Comparison of ENCODE assay signal across 30 mouse cellular contexts in the genomic region with DNA sequence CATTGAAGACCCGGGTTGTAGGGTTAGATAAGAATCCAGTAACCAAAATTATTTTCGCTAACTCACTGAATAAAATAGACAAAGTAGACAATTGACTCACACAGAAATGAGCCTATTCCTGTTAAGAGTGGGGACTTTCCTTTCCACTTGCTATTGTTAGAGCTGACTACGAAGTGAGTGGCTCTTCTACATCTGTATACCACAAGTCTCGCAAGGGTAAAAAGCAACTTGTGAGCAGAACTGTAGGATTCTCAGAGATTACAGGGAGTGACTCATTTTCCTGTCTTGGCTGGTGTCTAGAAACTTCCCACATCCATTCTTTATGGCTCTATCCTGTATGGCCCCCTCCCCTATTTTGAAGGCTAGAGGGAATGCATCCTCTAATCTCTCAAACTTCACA. TPM values are rescaled to one million over a fixed set of nuclear protein-coding genes. Genes with fewer than 3 reads are reported as not detected.
DNase-seq lines count a peak whose midpoint lies in the region; ATAC-seq and TF ChIP-seq lines count a peak whose summit lies in the region.
"Had no signal": no experiment of that assay in that cellular context is flagged by ENCODE, and none has a peak within 500 bp of the region (broad histone marks: within the 10 kb centered on the region; RNA-seq: fewer than 3 reads in every experiment).

No protein-coding gene starts in this region.

- no peak for TF ChIP-seq POLR2A in myocyte (IDR thresholded peaks at IDR 0.05; ENCODE audit: insufficient read length, low read depth)

- H3ac ChIP-seq in myocyte (ENCODE audit: control insufficient read depth, insufficient read length), result no peak overlapping the region

- no peak overlapping the region for H3K4me3 ChIP-seq in myocyte
- H3K4me3 ChIP-seq: embryonic facial prominence, embryonic 10.5 days; embryonic facial prominence, embryonic 13.5 days; heart, adult 2 months; heart, embryonic 10.5 days; heart, embryonic 13.5 days had no signal

- peak; percentile 70 for ATAC-seq in frontal cortex, adult (ENCODE audit: low TSS enrichment)
- ATAC-seq: CD4-positive, CD25-positive, alpha-beta regulatory T cell, adult 4 months; forebrain, embryonic 14.5 days; forebrain, postnatal 0 days; hindbrain, postnatal 0 days; inflammation-experienced regulatory T-cells, adult 6 months; intestine, embryonic 16.5 days had no signal

- H3K79me2 ChIP-seq in myocyte (ENCODE audit: control insufficient read depth, insufficient read depth), result no peaks in the 10 kb centered on the region

- H3K4me2 ChIP-seq in myocyte (ENCODE audit: low read depth), result peak overlapping the region; percentile 60
- H3K4me2 ChIP-seq: embryonic facial prominence, embryonic 13.5 days; heart, embryonic 13.5 days; hindbrain, embryonic 14.5 days had no signal

- no peaks in the 10 kb centered on the region for H3K36me3 ChIP-seq in myocyte (ENCODE audit: control insufficient read depth, insufficient read depth)
- H3K36me3 ChIP-seq: embryonic facial prominence, embryonic 10.5 days; embryonic facial prominence, embryonic 13.5 days; heart, embryonic 10.5 days; heart, embryonic 13.5 days had no signal

- no peak for DNase-seq in frontal cortex, adult 2 months (ENCODE audit: extremely low spot score in 1 of 2, low spot score in 1 of 2)
- DNase-seq in NIH3T3 (ENCODE audit: low read depth), result peak; percentile 61
- no peak for DNase-seq in cerebellum, postnatal 25 days
- DNase-seq in embryo, embryonic 10.5 days (ENCODE audit: low spot score), result no peak
- DNase-seq: adrenal gland, adult 2 months; adrenal gland, postnatal 14 days; B cell, adult 2 months; cerebellum, adult 11-12 months; cerebellum, adult 8-10 months; cerebellum, postnatal 10 days; embryo, embryonic 11 days; forebrain, postnatal 0 days; gastrocnemius, postnatal 10 days; gastrocnemius, postnatal 36 days; heart, adult 2 months; heart, postnatal 14 days; heart, postnatal 4 days; kidney, adult 18-20 months had no signal

- H3K27me3 ChIP-seq in myocyte (ENCODE audit: control insufficient read depth, insufficient read depth, insufficient read length), result no peaks in the 10 kb centered on the region
- H3K27me3 ChIP-seq: embryonic facial prominence, embryonic 13.5 days; heart, embryonic 13.5 days had no signal

TF ChIP-seq in myocyte, 11 proteins besides CTCF, POLR2A, EP300 and RAD21:
- TF ChIP-seq MYOG (IDR thresholded peaks at IDR 0.05; ENCODE audit: control insufficient read depth in 1 of 3, insufficient read depth in 1 of 3, insufficient read length in 2 of 3, low read depth in 2 of 3) (no peak), MAX (IDR thresholded peaks at IDR 0.05; ENCODE audit: low read depth) (no peak), TCF12 (IDR thresholded peaks at IDR 0.05; ENCODE audit: insufficient read depth, poor library complexity, severe bottlenecking) (no peak), CEBPB (IDR thresholded peaks at IDR 0.05; ENCODE audit: insufficient read depth, poor library complexity, severe bottlenecking) (no peak), E2F4 (IDR thresholded peaks at IDR 0.05; ENCODE audit: insufficient read depth) (no peak), REST (IDR thresholded peaks at IDR 0.05; ENCODE audit: insufficient read depth, insufficient read length) (no peak), POLR2AphosphoS2 (IDR thresholded peaks at IDR 0.05; ENCODE audit: insufficient read length, low read depth) (no peak)
TF ChIP-seq in myocyte: peak in this region for 0.

RNA-seq across cellular contexts. Expression of gene Fam19a1, which starts 41.9 kb away (rescaled TPM):
- 12.1 and 16.8 TPM in 2 replicates for polyA plus RNA-seq in frontal cortex, adult 2 months (2012; rRNA removed)
- 0.02 TPM for polyA plus RNA-seq in myocyte (2012; fragmentation: generic; extraction: Trizol)
- polyA plus RNA-seq: heart, adult 2 months; inflammation-experienced regulatory T-cells, adult 6 months had no signal

Comparison
In these comparisons a context has a peak if more than half of its experiments do, and no peak if none do; other contexts are left out.
1. RNA of gene Fam19a1, which starts 41.9 kb away (polyA plus RNA-seq): 12.1 to 16.8 TPM in frontal cortex, adult 2 months; 0.02 TPM in myocyte (single experiment); every median in the first group is over 10 times any median in the second.